Mouse (Mus musculus) small intestine, adult 2 months (tissue): ENCODE measurements around the gene Ccl9.

Source experiments
- CTCF ChIP-seq: fragments of 200-500 bp; IDR thresholded peaks from 2 replicates; pipeline ENCODE4 v1.5.1; 2012; ENCODE audit warnings: low read depth, mild to moderate bottlenecking, control low read depth, inconsistent platforms, low read length, moderate library complexity, mixed read lengths; ENCODE audit not compliant: insufficient replicate concordance, insufficient read length; ENCODE audit errors: extremely low read depth
- POLR2A ChIP-seq: fragments of 200-500 bp; IDR thresholded peaks from 2 replicates; pipeline ENCODE4 v1.6.1; 2012; ENCODE audit warnings: low read depth, mild to moderate bottlenecking, control low read depth, inconsistent platforms, low read length, moderate library complexity

DNA sequence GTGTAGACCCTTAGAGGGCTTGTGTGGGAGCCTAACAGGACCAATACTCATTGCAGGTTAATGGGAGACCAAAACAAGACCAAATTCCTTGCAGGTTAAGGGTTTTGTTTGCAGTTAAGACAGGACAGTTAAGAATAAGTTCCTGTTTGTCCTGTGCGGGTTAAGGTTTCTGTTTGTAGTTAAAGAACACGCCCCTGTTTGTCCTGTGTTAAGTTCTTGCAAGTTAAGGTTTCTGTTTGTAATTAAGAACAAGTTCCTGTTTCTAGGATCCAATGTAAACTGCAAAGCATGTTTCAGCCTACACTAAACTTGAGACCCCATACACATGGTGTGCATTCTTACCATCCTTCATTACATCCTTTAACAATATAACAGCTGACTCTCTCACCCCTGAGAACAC, 8.2 kb downstream of the Ccl9 start:
- TF ChIP-seq POLR2A (no peak), CTCF (no peak)
